Mouse (Mus musculus) cortical plate, adult 2 months (tissue): Measurements from ENCODE around the gene Elovl3.

ENCODE experiments used
- CTCF ChIP-seq: fragments of 200-500 bp; IDR thresholded peaks from 2 replicates; pipeline ENCODE4 v1.5.1; 2011; ENCODE audit warnings: mild to moderate bottlenecking, control low read depth, low read length; ENCODE audit not compliant: insufficient read depth; ENCODE audit errors: extremely low read depth
- POLR2A ChIP-seq: fragments of 200-500 bp; IDR thresholded peaks from 2 replicates; pipeline ENCODE4 v1.6.1; 2011; ENCODE audit warnings: mild to moderate bottlenecking, low read length, control low read depth; ENCODE audit not compliant: insufficient read depth; ENCODE audit errors: extremely low read depth

GRCm38 (mm10) chr19:46096396-46096795 is 35.3 kb upstream of the Elovl3 start:
- TF ChIP-seq CTCF (no peak), POLR2A (no peak)
